Mouse (Mus musculus): Measurements from ENCODE around the gene Cbx1. TPM values are rescaled to one million over a fixed set of nuclear protein-coding genes. Genes with fewer than 3 reads are reported as not detected.

Cbx1 gene
- polyA plus RNA-seq, 1 experiment = 43.8 TPM

- Histone ChIP-seq H3K4me3 (ENCODE audit: insufficient read depth, poor library complexity, severe bottlenecking) (no peak overlapping the region), H3K79me3 (ENCODE audit: low read depth) (peaks cover 79% of the 10 kb centered on the region), H3K36me3 (ENCODE audit: control insufficient read depth, insufficient read depth) (peaks cover 47% of the 10 kb centered on the region), H3K79me2 (ENCODE audit: control insufficient read depth, insufficient read depth) (peaks cover 94% of the 10 kb centered on the region), H3K27me3 (ENCODE audit: control insufficient read depth, insufficient read depth, insufficient read length) (no peaks in the 10 kb centered on the region), H3ac (ENCODE audit: control insufficient read depth, insufficient read length, low read depth) (peak overlapping the region; percentile 27)
- TF ChIP-seq MYOD1 (IDR thresholded peaks at IDR 0.05; ENCODE audit: control insufficient read depth, insufficient read length, low read depth) = no peak
Measured at GRCm38 (mm10) chr11:96824783-96825495, 36.0 kb downstream of the Cbx1 start.

- TF ChIP-seq CTCF (IDR thresholded peaks at IDR 0.05; ENCODE audit: control insufficient read depth, insufficient read depth, insufficient read length) (no peak), CEBPB (IDR thresholded peaks at IDR 0.05; ENCODE audit: low read depth) (no peak)
- no peak overlapping the region for H3K4me3 ChIP-seq (ENCODE audit: insufficient read depth, poor library complexity, severe bottlenecking)
- peaks cover 69% of the 10 kb centered on the region for H3K79me3 ChIP-seq (ENCODE audit: low read depth)
- no peaks in the 10 kb centered on the region for H3K27me3 ChIP-seq (ENCODE audit: control insufficient read depth, insufficient read depth, insufficient read length)
- H3K36me3 ChIP-seq (ENCODE audit: control insufficient read depth, insufficient read depth) = peaks cover 31% of the 10 kb centered on the region
- H3ac ChIP-seq (ENCODE audit: control insufficient read depth, insufficient read length, low read depth) = no peak overlapping the region
- H3K79me2 ChIP-seq (ENCODE audit: control insufficient read depth, insufficient read depth) = peaks cover 79% of the 10 kb centered on the region
Measured at GRCm38 (mm10) chr11:96826481-96826880, 37.6 kb downstream of the Cbx1 start.

- Histone ChIP-seq H3K4me3 (ENCODE audit: insufficient read depth, poor library complexity, severe bottlenecking) (no peak overlapping the region), H3K36me3 (ENCODE audit: control insufficient read depth, insufficient read depth) (peaks cover 25% of the 10 kb centered on the region), H3K79me2 (ENCODE audit: control insufficient read depth, insufficient read depth) (peaks cover 72% of the 10 kb centered on the region), H3ac (ENCODE audit: control insufficient read depth, insufficient read length, low read depth) (no peak overlapping the region), H3K79me3 (ENCODE audit: low read depth) (peaks cover 62% of the 10 kb centered on the region), H3K27me3 (ENCODE audit: control insufficient read depth, insufficient read depth, insufficient read length) (no peaks in the 10 kb centered on the region)
- no peak for TF ChIP-seq CTCF (IDR thresholded peaks at IDR 0.05; ENCODE audit: control insufficient read depth, insufficient read depth, insufficient read length)
- no peak for TF ChIP-seq MYOD1 (IDR thresholded peaks at IDR 0.05; ENCODE audit: control insufficient read depth, insufficient read length, low read depth)
- no peak for TF ChIP-seq USF1 (IDR thresholded peaks at IDR 0.05; ENCODE audit: low read depth)
- no peak for TF ChIP-seq MAX (IDR thresholded peaks at IDR 0.05)
- TF ChIP-seq MYOG (IDR thresholded peaks at IDR 0.05; ENCODE audit: control insufficient read depth, extremely low read depth, insufficient read length) = no peak
Measured at GRCm38 (mm10) chr11:96827062-96827581, 38.2 kb downstream of the Cbx1 start.

- no peak for TF ChIP-seq CTCF (IDR thresholded peaks at IDR 0.05; ENCODE audit: control insufficient read depth, insufficient read depth, insufficient read length)
- TF ChIP-seq MYOD1 (IDR thresholded peaks at IDR 0.05; ENCODE audit: control insufficient read depth, insufficient read length, low read depth) = no peak
- no peak for TF ChIP-seq MAX (IDR thresholded peaks at IDR 0.05)
- TF ChIP-seq CEBPB (IDR thresholded peaks at IDR 0.05; ENCODE audit: low read depth) = no peak
- TF ChIP-seq USF1 (IDR thresholded peaks at IDR 0.05; ENCODE audit: low read depth) = no peak
- TF ChIP-seq MYOG (IDR thresholded peaks at IDR 0.05; ENCODE audit: control insufficient read depth, extremely low read depth, insufficient read length) = no peak
- TF ChIP-seq FOSL1 (IDR thresholded peaks at IDR 0.05; ENCODE audit: insufficient read depth, low read length, poor library complexity, severe bottlenecking) = no peak
- Histone ChIP-seq H3K79me3 (ENCODE audit: low read depth) (peaks cover 55% of the 10 kb centered on the region), H3K27me3 (ENCODE audit: control insufficient read depth, insufficient read depth, insufficient read length) (no peaks in the 10 kb centered on the region), H3K79me2 (ENCODE audit: control insufficient read depth, insufficient read depth) (peaks cover 64% of the 10 kb centered on the region), H3K4me3 (ENCODE audit: insufficient read depth, poor library complexity, severe bottlenecking) (no peak overlapping the region), H3K36me3 (ENCODE audit: control insufficient read depth, insufficient read depth) (peaks cover 25% of the 10 kb centered on the region), H3ac (ENCODE audit: control insufficient read depth, insufficient read length, low read depth) (peak overlapping the region; percentile 19)
Measured at GRCm38 (mm10) chr11:96827917-96828316, 39.0 kb downstream of the Cbx1 start.

- Histone ChIP-seq H3K79me2 (ENCODE audit: control insufficient read depth, insufficient read depth) (peaks cover 55% of the 10 kb centered on the region), H3K4me3 (ENCODE audit: insufficient read depth, poor library complexity, severe bottlenecking) (peak overlapping the region; percentile 78), H3K27me3 (ENCODE audit: control insufficient read depth, insufficient read depth, insufficient read length) (no peaks in the 10 kb centered on the region), H3K36me3 (ENCODE audit: control insufficient read depth, insufficient read depth) (peaks cover 25% of the 10 kb centered on the region), H3ac (ENCODE audit: control insufficient read depth, insufficient read length, low read depth) (peak overlapping the region; percentile 93), H3K79me3 (ENCODE audit: low read depth) (peaks cover 45% of the 10 kb centered on the region)
- TF ChIP-seq MYOD1 (IDR thresholded peaks at IDR 0.05; ENCODE audit: control insufficient read depth, insufficient read length, low read depth) (no peak), USF1 (IDR thresholded peaks at IDR 0.05; ENCODE audit: low read depth) (no peak), MYOG (IDR thresholded peaks at IDR 0.05; ENCODE audit: control insufficient read depth, extremely low read depth, insufficient read length) (no peak), CTCF (IDR thresholded peaks at IDR 0.05; ENCODE audit: control insufficient read depth, insufficient read depth, insufficient read length) (no peak), MAX (IDR thresholded peaks at IDR 0.05) (no peak)
Measured at GRCm38 (mm10) chr11:96828881-96829280, 40.0 kb downstream of the Cbx1 start.

- TF ChIP-seq MYOG (IDR thresholded peaks at IDR 0.05; ENCODE audit: control insufficient read depth, extremely low read depth, insufficient read length) (no peak), MAX (IDR thresholded peaks at IDR 0.05) (peak; percentile 37), CTCF (IDR thresholded peaks at IDR 0.05; ENCODE audit: control insufficient read depth, insufficient read depth, insufficient read length) (no peak), MYOD1 (IDR thresholded peaks at IDR 0.05; ENCODE audit: control insufficient read depth, insufficient read length, low read depth) (no peak), FOSL1 (IDR thresholded peaks at IDR 0.05; ENCODE audit: insufficient read depth, low read length, poor library complexity, severe bottlenecking) (no peak)
- peaks cover 45% of the 10 kb centered on the region for H3K79me3 ChIP-seq (ENCODE audit: low read depth)
- H3K27me3 ChIP-seq (ENCODE audit: control insufficient read depth, insufficient read depth, insufficient read length) = no peaks in the 10 kb centered on the region
- H3K4me3 ChIP-seq (ENCODE audit: insufficient read depth, poor library complexity, severe bottlenecking) = peak overlapping the region; percentile 78
- peak overlapping the region; percentile 93 for H3ac ChIP-seq (ENCODE audit: control insufficient read depth, insufficient read length, low read depth)
- H3K79me2 ChIP-seq (ENCODE audit: control insufficient read depth, insufficient read depth) = peaks cover 50% of the 10 kb centered on the region
- H3K36me3 ChIP-seq (ENCODE audit: control insufficient read depth, insufficient read depth) = peaks cover 25% of the 10 kb centered on the region
Measured at GRCm38 (mm10) chr11:96829403-96829812, 40.5 kb downstream of the Cbx1 start.

All from C2C12 (cell line).